Mouse (Mus musculus): ENCODE measurements around the gene Abcc2. TPM values are rescaled to one million over a fixed set of nuclear protein-coding genes. Genes with fewer than 3 reads are reported as not detected.

The Abcc2 gene
- polyA plus RNA-seq, 1 experiment from 2014 or later: 0.26 TPM

GRCm38 (mm10) chr19:43879401-43880212 is 97.6 kb downstream of the Abcc2 start:
- Histone ChIP-seq H3K4me1 (peaks cover 38% of the 10 kb centered on the region), H3K9me3 (replicated peaks) (no peaks in the 10 kb centered on the region), H3K27me3 (ENCODE audit: low read depth, poor library complexity, severe bottlenecking) (no peaks in the 10 kb centered on the region), H3K36me3 (peaks cover 10% of the 10 kb centered on the region), H3K27ac (peak overlapping the region; percentile 98), H3K4me3 (peak overlapping the region; percentile 80)
- DNase-seq (ENCODE audit: low spot score): peak; percentile 91
- under 1% methylated on average over 41 of the region's 41 CpGs for WGBS

- Histone ChIP-seq H3K9me3 (replicated peaks) (no peaks in the 10 kb centered on the region), H3K27me3 (ENCODE audit: low read depth, poor library complexity, severe bottlenecking) (no peaks in the 10 kb centered on the region), H3K4me1 (peaks cover 41% of the 10 kb centered on the region), H3K36me3 (0 out of 2 replicates have a peak, but pooled peaks cover 3% of the 10 kb centered on the region), H3K27ac (no peak overlapping the region), H3K4me3 (no peak overlapping the region)
- no peak for DNase-seq (ENCODE audit: low spot score)
- WGBS: 16% methylated on average over 3 of the region's 3 CpGs
Observed at GRCm38 (mm10) chr19:43880420-43880819, 98.4 kb downstream of the Abcc2 start.

- no peak for DNase-seq (ENCODE audit: low spot score)
- Histone ChIP-seq H3K4me1 (peaks cover 39% of the 10 kb centered on the region), H3K4me3 (no peak overlapping the region), H3K36me3 (0 out of 2 replicates have a peak, but pooled peaks cover 3% of the 10 kb centered on the region), H3K27ac (no peak overlapping the region), H3K9me3 (replicated peaks) (no peaks in the 10 kb centered on the region), H3K27me3 (ENCODE audit: low read depth, poor library complexity, severe bottlenecking) (no peaks in the 10 kb centered on the region)
- 87% methylated on average over 7 of the region's 7 CpGs for WGBS
Observed at GRCm38 (mm10) chr19:43881615-43882014, 99.6 kb downstream of the Abcc2 start.

GRCm38 (mm10) chr19:43882895-43883573 is 101.0 kb downstream of the Abcc2 start:
- peak; percentile 59 for DNase-seq (ENCODE audit: low spot score)
- no peaks in the 10 kb centered on the region for H3K36me3 ChIP-seq
- 27% methylated on average over 18 of the region's 18 CpGs for WGBS
- H3K27me3 ChIP-seq (ENCODE audit: low read depth, poor library complexity, severe bottlenecking): no peaks in the 10 kb centered on the region
- H3K4me1 ChIP-seq: peaks cover 37% of the 10 kb centered on the region
- H3K4me3 ChIP-seq: peak overlapping the region; percentile 30
- no peaks in the 10 kb centered on the region for H3K9me3 ChIP-seq (replicated peaks)
- peak overlapping the region; percentile 78 for H3K27ac ChIP-seq

- Histone ChIP-seq H3K9me3 (replicated peaks) (no peaks in the 10 kb centered on the region), H3K4me1 (peaks cover 28% of the 10 kb centered on the region), H3K36me3 (no peaks in the 10 kb centered on the region), H3K27ac (no peak overlapping the region), H3K27me3 (ENCODE audit: low read depth, poor library complexity, severe bottlenecking) (no peaks in the 10 kb centered on the region), H3K4me3 (no peak overlapping the region)
- DNase-seq (ENCODE audit: low spot score): no peak
- 75% methylated on average over 13 of the region's 13 CpGs for WGBS
Observed at GRCm38 (mm10) chr19:43884668-43885498, 102.9 kb downstream of the Abcc2 start.

- Histone ChIP-seq H3K27ac (no peak overlapping the region), H3K27me3 (ENCODE audit: low read depth, poor library complexity, severe bottlenecking) (no peaks in the 10 kb centered on the region), H3K4me3 (no peak overlapping the region), H3K9me3 (replicated peaks) (no peaks in the 10 kb centered on the region), H3K36me3 (no peaks in the 10 kb centered on the region), H3K4me1 (peaks cover 23% of the 10 kb centered on the region)
- DNase-seq (ENCODE audit: low spot score): no peak
- 79% methylated on average over 12 of the region's 12 CpGs for WGBS
Observed at GRCm38 (mm10) chr19:43886371-43887099, 104.5 kb downstream of the Abcc2 start.

- H3K27ac ChIP-seq: no peak overlapping the region
- 83% methylated on average over 5 of the region's 5 CpGs for WGBS
- H3K9me3 ChIP-seq (replicated peaks): no peaks in the 10 kb centered on the region
- peaks cover 23% of the 10 kb centered on the region for H3K4me1 ChIP-seq
- no peaks in the 10 kb centered on the region for H3K36me3 ChIP-seq
- H3K4me3 ChIP-seq: no peak overlapping the region
- H3K27me3 ChIP-seq (ENCODE audit: low read depth, poor library complexity, severe bottlenecking): no peaks in the 10 kb centered on the region
- no peak for DNase-seq (ENCODE audit: low spot score)
Observed at GRCm38 (mm10) chr19:43887242-43887641, 105.2 kb downstream of the Abcc2 start.

- no peak overlapping the region for H3K27ac ChIP-seq
- no peak overlapping the region for H3K4me3 ChIP-seq
- 73% methylated on average over 2 of the region's 2 CpGs for WGBS
- H3K9me3 ChIP-seq (replicated peaks): no peaks in the 10 kb centered on the region
- no peak for DNase-seq (ENCODE audit: low spot score)
- H3K36me3 ChIP-seq: no peaks in the 10 kb centered on the region
- no peaks in the 10 kb centered on the region for H3K27me3 ChIP-seq (ENCODE audit: low read depth, poor library complexity, severe bottlenecking)
- peaks cover 21% of the 10 kb centered on the region for H3K4me1 ChIP-seq
Observed at GRCm38 (mm10) chr19:43887725-43888124, 105.7 kb downstream of the Abcc2 start.

Other genes starting within 250 kb of the Abcc2 start
- gene Nkx2-3, start 169.9 kb upstream of the Abcc2 start, polyA plus RNA-seq (2016; fragmentation: Nextera tagmentation; extraction: Ambion mirVana): 0.65 TPM in 1 of 2 replicates, not detected in the other
- gene Slc25a28, start 107.3 kb upstream of the Abcc2 start, polyA plus RNA-seq (2016; fragmentation: Nextera tagmentation; extraction: Ambion mirVana): 10.8 and 12.7 TPM in 2 replicates
- 9.4 and 12.7 TPM in 2 replicates for gene Entpd7, start 92.5 kb upstream of the Abcc2 start, polyA plus RNA-seq (2016; fragmentation: Nextera tagmentation; extraction: Ambion mirVana)
- gene Cutc, start 29.2 kb upstream of the Abcc2 start, polyA plus RNA-seq (2016; fragmentation: Nextera tagmentation; extraction: Ambion mirVana): 12.3 and 13.1 TPM in 2 replicates
- gene Cox15, start 29.2 kb upstream of the Abcc2 start, polyA plus RNA-seq (2016; fragmentation: Nextera tagmentation; extraction: Ambion mirVana): 14.6 and 15.4 TPM in 2 replicates
- 19.4 and 22.0 TPM in 2 replicates for gene Dnmbp, start 158.0 kb downstream of the Abcc2 start, polyA plus RNA-seq (2016; fragmentation: Nextera tagmentation; extraction: Ambion mirVana)
- gene Cpn1, start 204.4 kb downstream of the Abcc2 start, polyA plus RNA-seq (2016; fragmentation: Nextera tagmentation; extraction: Ambion mirVana): 0.10 TPM in 1 of 2 replicates, not detected in the other
- not detected in 2 replicates for gene Cyp2c23, start 247.0 kb downstream of the Abcc2 start, polyA plus RNA-seq (2016; fragmentation: Nextera tagmentation; extraction: Ambion mirVana)

Data from limb, embryonic 10.5 days (tissue).